Mouse (Mus musculus) naive thymus-derived CD4-positive, alpha-beta T cell, adult 2 months (primary cell): ENCODE results near the gene Crkl.

ENCODE experiments used
- DNase-seq: peaks from one replicate; pipeline ENCODE4 v3.0.0-alpha.2; 2011; ENCODE audit warnings: low read depth

Gene Crkl

GRCm38 (mm10) chr16:17528276-17528675, 76.5 kb downstream of the Crkl start:
- no peak for DNase-seq

- DNase-seq: no peak
These were observed 78.3 kb downstream of the Crkl start for GRCm38 (mm10) chr16:17529981-17530586.

GRCm38 (mm10) chr16:17530640-17531288, 79.0 kb downstream of the Crkl start, which contains the start of gene Thap7:
Gene Thap7 (minus strand): TSS chr16:17531136.
- peak; percentile 98 for DNase-seq

- no peak for DNase-seq
These were observed 80.5 kb downstream of the Crkl start for GRCm38 (mm10) chr16:17532271-17532670.

- DNase-seq: no peak
These were observed 81.0 kb downstream of the Crkl start for GRCm38 (mm10) chr16:17532676-17533329.

GRCm38 (mm10) chr16:17536584-17536983, 84.8 kb downstream of the Crkl start:
- no peak for DNase-seq
